Mouse (Mus musculus): Measurements from ENCODE around the gene Cux1. TPM values are rescaled to one million over a fixed set of nuclear protein-coding genes. Genes with fewer than 3 reads are reported as not detected.
"Not testable (repeated sequence)": the region's sequence is repeated elsewhere in the genome, so short reads cannot be mapped to it uniquely, and the experiment has no call there.

The Cux1 gene
- polyA plus RNA-seq, 1 experiment from 2014 or later, result 121 TPM

DNA sequence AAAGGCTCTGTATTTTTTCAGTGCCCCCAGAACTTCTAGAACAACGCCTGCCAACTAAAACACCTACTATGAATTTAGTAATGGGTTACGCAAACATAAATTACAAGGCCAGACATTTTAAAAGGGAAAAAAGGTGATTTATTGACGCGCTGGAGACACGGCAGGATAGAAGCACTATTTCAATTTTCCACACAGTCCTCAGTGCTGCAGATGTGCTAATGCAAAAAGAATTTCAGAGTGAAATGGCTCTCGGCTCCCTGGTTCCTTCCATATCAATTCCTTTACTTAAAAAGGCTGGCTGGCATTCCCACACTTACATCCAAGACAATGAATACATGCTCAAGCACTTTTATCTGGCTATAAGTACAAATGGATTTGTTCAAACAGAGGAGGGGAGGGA is 94.4 kb downstream of the Cux1 start:
- Histone ChIP-seq H3K27me3 (replicated peaks) (no peaks in the 10 kb centered on the region), H3K36me3 (replicated peaks) (no peaks in the 10 kb centered on the region), H3K4me3 (no peak overlapping the region), H3K4me1 (peaks cover 24% of the 10 kb centered on the region), H3K4me2 (no peak overlapping the region), H3K9me3 (no peaks in the 10 kb centered on the region), H3K27ac (no peak overlapping the region), H3K9ac (no peak overlapping the region)
- ATAC-seq (replicated peaks), result no peak
- 66% methylated on average over 6 of the region's 6 CpGs for WGBS

DNA sequence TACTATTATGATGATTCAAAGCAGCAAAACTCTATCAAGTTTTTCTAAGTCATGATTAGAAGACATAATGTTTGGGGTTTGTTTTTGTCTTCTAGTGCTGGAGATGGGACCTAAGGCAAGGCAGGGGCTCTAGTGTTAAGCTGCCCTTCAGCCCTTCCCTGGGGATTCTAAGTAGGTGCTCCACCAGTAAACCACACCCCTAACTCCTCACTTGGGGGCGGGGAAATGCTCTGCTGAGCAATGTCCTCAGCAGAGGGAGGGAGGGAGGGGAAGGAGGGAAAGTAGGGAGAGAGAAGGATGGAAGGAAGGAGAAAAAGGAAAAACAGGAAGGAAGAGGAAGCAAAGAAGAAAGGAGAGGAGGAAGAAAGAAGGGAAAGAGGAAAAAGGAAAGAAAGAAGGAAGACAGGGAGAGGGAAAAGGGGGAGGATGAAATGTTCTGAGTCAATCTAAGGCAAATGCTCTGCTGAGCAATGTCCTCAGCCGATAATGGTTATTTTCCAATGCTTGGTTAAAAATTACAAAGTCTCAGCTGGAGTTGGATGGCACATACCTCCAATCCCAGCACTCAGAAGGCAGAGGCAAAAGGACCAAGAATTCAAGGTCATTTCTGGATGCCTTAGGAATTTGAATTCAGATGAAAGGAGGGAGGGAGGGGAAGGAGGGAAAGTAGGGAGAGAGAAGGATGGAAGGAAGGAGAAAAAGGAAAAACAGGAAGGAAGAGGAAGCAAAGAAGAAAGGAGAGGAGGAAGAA is 96.1 kb downstream of the Cux1 start:
- not testable (repeated sequence) for H3K9ac ChIP-seq; H3K9me3 ChIP-seq; H3K4me2 ChIP-seq; H3K27ac ChIP-seq; ATAC-seq (replicated peaks); H3K36me3 ChIP-seq (replicated peaks); H3K27me3 ChIP-seq (replicated peaks); H3K4me3 ChIP-seq
- peaks cover 35% of the 10 kb centered on the region for H3K4me1 ChIP-seq
- 63% methylated on average over 2 of the region's 2 CpGs for WGBS

DNA sequence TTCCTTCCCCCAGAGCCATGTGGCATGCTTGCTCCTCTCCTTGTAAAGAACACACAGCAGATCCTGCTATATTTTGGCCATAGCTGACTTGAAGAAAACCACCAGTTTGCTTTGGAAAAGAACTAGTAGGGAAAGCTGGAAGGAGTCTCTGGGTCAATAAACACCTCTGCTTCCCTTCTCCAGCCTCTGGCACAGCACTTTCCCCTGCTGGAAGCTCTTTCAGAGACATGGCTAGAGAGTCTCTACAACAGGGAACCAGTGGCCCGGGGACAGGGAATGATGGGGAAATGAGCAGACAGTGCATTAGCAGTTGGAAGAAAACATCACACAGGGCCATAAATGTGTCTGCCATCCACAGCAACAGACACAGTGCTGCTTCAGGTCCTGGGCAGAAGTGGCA is 98.0 kb downstream of the Cux1 start:
- no peaks in the 10 kb centered on the region for H3K36me3 ChIP-seq (replicated peaks)
- no peaks in the 10 kb centered on the region for H3K9me3 ChIP-seq
- ATAC-seq (replicated peaks), result no peak
- H3K27me3 ChIP-seq (replicated peaks), result no peaks in the 10 kb centered on the region
- no peak overlapping the region for H3K27ac ChIP-seq
- H3K4me1 ChIP-seq, result peaks cover 46% of the 10 kb centered on the region
- H3K4me2 ChIP-seq, result no peak overlapping the region
- 84% methylated on average over 1 of the region's 1 CpGs for WGBS
- no peak overlapping the region for H3K4me3 ChIP-seq
- no peak overlapping the region for H3K9ac ChIP-seq

DNA sequence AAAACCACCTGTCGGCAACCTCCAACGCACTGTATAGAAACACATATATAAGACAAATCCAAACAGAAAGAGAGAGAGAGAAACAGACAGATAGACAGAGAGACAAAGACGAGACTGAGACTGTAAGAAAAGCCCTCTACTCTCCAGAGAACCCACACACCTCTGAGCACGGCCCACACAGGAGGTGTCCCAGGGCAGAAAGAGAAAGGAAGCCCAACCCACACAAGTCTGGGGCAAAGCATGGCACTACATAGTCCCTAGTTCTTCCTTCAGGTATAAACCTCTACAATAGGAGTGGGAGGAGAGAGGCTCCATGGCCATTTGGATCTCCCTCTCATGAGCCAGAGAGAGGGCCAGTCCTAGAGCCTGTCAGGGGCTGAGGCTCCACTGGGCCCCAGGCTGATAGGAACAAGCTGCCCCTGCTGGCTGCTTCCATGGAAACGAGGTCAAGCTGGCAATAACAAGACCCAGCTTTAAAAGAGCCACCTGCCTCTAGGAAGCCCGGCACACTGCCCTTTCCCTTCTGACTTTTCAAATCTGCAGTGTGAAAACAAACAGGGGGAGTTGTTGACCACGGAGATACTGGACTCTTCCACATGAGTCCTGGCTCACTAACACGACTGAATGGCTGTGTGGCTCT is 99.8 kb downstream of the Cux1 start:
- H3K9me3 ChIP-seq, result no peaks in the 10 kb centered on the region
- 28% methylated on average over 7 of the region's 8 CpGs for WGBS
- H3K4me2 ChIP-seq, result no peak overlapping the region
- H3K4me3 ChIP-seq, result no peak overlapping the region
- peaks cover 43% of the 10 kb centered on the region for H3K4me1 ChIP-seq
- H3K27ac ChIP-seq, result no peak overlapping the region
- H3K9ac ChIP-seq, result no peak overlapping the region
- H3K27me3 ChIP-seq (replicated peaks), result no peaks in the 10 kb centered on the region
- ATAC-seq (replicated peaks), result 0 out of 2 replicates have a peak, but pooled peaks have one; percentile 30
- no peaks in the 10 kb centered on the region for H3K36me3 ChIP-seq (replicated peaks)

DNA sequence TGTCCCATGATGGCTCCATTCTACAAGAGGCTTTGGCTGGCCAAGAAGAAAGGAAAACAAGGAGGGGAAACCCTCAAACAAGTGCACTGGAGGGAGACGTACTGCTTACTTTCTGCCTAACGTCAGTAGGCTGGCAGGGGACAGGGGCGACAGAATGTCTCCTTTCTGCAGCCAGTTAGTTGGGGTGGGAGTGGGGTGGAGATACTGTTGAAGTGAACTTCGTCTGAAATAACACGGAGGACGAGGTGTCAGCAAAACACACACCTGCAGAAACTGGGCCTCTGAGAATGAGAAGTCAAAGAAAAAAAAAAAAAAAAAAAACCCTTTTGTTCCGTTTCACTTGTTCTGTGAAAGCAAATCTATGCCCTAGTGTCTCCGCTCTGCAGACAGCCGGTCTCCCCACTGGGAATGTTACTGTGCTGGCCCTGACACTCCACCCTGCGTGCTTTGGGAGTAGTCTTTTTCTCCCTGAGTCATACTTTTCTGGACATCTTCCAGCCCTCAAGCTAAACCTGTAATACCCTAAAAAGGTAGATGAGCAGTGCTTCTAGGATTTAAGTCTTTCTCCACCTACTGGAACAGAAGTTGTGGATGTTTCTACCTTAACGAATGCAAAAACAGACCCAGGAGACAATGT is 101.4 kb downstream of the Cux1 start:
- 41% methylated on average over 11 of the region's 11 CpGs for WGBS
- no peaks in the 10 kb centered on the region for H3K9me3 ChIP-seq
- no peak for ATAC-seq (replicated peaks)
- H3K27ac ChIP-seq, result no peak overlapping the region
- H3K4me1 ChIP-seq, result peaks cover 40% of the 10 kb centered on the region
- H3K27me3 ChIP-seq (replicated peaks), result no peaks in the 10 kb centered on the region
- no peak overlapping the region for H3K4me2 ChIP-seq
- no peak overlapping the region for H3K9ac ChIP-seq
- H3K36me3 ChIP-seq (replicated peaks), result no peaks in the 10 kb centered on the region
- no peak overlapping the region for H3K4me3 ChIP-seq

DNA sequence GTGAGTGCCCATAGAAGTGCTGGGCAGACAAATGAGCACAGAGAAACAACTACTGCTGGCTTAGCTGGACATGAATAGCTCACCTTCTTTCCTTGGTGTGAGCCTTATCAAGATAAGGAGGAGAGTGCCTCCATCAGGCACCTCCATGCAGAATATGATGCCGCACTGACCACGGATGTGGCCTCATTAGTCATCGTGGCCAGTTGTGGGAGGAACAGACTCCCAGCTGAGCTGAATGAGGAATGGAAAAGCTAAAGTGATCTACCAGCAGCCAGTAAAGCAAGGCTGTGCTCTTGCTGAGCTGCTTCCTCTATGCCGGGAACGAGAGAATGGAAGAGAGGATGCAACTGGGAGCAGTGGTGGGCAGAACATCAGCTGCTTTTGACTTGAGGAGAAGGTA is 101.9 kb downstream of the Cux1 start:
- H3K27ac ChIP-seq, result no peak overlapping the region

DNA sequence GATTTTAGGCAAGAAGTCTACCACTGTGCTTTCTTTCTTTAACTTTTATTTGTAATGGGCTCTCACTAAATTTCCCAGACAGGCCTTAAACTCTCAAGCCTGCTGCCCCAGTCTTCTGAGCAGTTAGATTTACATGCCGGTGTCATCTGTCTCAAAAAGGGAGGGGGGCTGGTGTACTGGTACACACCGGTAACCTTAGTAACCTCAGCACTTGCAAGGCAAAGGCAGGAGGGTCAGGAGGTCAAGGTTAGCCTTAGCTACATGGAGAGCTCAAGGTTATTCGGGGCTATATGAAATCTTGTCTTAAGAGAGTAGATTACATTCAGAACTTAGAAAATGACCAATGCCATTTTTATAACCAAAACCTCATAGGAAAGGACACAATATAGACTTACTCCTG is 102.4 kb downstream of the Cux1 start:
- Histone ChIP-seq H3K27me3 (replicated peaks) (no peaks in the 10 kb centered on the region), H3K4me2 (no peak overlapping the region), H3K36me3 (replicated peaks) (no peaks in the 10 kb centered on the region), H3K4me1 (peaks cover 40% of the 10 kb centered on the region), H3K9ac (no peak overlapping the region), H3K4me3 (no peak overlapping the region), H3K9me3 (no peaks in the 10 kb centered on the region), H3K27ac (no peak overlapping the region)
- 68% methylated on average over 3 of the region's 3 CpGs for WGBS
- ATAC-seq (replicated peaks), result no peak

More for the DNA sequence above, 101.9 kb downstream of the Cux1 start:
- Histone ChIP-seq H3K4me3 (no peak overlapping the region), H3K9me3 (no peaks in the 10 kb centered on the region), H3K27me3 (replicated peaks) (no peaks in the 10 kb centered on the region), H3K4me1 (peaks cover 40% of the 10 kb centered on the region), H3K9ac (no peak overlapping the region), H3K36me3 (replicated peaks) (no peaks in the 10 kb centered on the region), H3K4me2 (no peak overlapping the region)
- no peak for ATAC-seq (replicated peaks)
- 72% methylated on average over 5 of the region's 5 CpGs for WGBS

DNA sequence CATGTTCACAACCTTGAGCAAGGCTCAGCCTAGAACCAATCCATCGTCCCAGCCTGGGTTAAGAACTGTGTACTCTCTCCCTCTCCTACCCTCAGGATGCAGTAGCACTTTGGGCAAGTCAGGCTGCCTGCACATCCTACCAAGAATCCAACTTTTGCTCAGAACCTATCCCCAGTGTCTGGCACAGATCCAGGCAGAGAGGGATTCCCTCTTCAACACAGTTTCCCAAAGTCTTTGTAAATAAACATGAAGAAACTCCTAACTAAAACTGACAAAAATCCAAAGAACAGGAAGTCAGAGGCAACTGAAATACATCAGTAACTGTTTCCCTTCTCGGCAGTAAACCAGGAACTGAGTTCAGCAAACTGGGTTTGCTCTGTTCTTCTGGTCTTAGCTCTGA is 103.2 kb downstream of the Cux1 start:
- peaks cover 36% of the 10 kb centered on the region for H3K4me1 ChIP-seq
- H3K36me3 ChIP-seq (replicated peaks), result no peaks in the 10 kb centered on the region
- no peaks in the 10 kb centered on the region for H3K9me3 ChIP-seq
- 83% methylated on average over 2 of the region's 2 CpGs for WGBS
- no peak overlapping the region for H3K4me3 ChIP-seq
- no peak overlapping the region for H3K4me2 ChIP-seq
- H3K9ac ChIP-seq, result no peak overlapping the region
- ATAC-seq (replicated peaks), result no peak
- H3K27me3 ChIP-seq (replicated peaks), result no peaks in the 10 kb centered on the region
- no peak overlapping the region for H3K27ac ChIP-seq

DNA sequence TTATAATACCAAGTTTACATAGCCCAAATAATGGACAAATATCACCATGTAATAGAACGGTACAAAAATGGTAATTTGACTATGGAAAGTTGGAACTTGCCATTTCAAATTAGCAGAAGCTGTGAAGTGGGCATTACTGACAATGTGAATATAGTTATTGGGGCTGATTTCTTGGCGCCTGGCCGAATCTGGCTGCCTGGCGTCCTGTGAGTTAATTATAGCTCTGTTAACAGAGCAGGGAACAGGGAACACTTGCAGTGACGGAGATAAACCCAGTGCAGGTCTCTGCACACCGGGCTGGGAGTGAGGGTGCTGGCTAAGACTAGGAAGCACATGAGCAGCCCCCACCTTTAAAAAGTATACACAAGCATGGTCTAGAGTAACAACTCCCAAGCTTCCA is 104.7 kb downstream of the Cux1 start:
- peaks cover 24% of the 10 kb centered on the region for H3K4me1 ChIP-seq
- no peaks in the 10 kb centered on the region for H3K9me3 ChIP-seq
- H3K4me2 ChIP-seq, result no peak overlapping the region
- ATAC-seq (replicated peaks), result no peak
- H3K9ac ChIP-seq, result no peak overlapping the region
- no peaks in the 10 kb centered on the region for H3K27me3 ChIP-seq (replicated peaks)
- no peak overlapping the region for H3K27ac ChIP-seq
- no peak overlapping the region for H3K4me3 ChIP-seq
- WGBS, result 49% methylated on average over 6 of the region's 6 CpGs
- no peaks in the 10 kb centered on the region for H3K36me3 ChIP-seq (replicated peaks)

DNA sequence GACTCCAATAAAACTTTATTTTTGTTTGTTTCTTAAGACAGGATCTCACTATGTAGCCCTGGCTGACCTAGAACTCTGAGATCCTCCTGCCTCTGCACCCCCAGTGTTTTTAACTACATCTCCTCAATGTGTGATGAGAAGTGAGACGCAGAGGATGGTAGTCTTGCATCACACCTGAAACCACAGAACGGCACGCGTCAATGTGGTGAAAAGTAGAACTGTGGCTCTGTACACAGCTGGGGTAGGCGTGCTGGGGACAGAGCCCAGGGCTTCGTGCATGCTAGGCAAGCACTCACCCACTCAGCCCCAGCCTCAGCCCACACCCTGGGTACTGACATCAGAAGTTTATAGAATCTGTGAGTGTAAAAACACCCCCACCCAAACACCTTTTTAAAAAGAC is 107.4 kb downstream of the Cux1 start:
- Histone ChIP-seq H3K27ac (no peak overlapping the region), H3K4me2 (no peak overlapping the region), H3K4me3 (no peak overlapping the region), H3K9ac (no peak overlapping the region), H3K36me3 (replicated peaks) (no peaks in the 10 kb centered on the region), H3K4me1 (peaks cover 5% of the 10 kb centered on the region; the same call in 1 of the 2 replicates), H3K9me3 (no peaks in the 10 kb centered on the region), H3K27me3 (replicated peaks) (no peaks in the 10 kb centered on the region)
- 96% methylated on average over 6 of the region's 6 CpGs for WGBS
- no peak for ATAC-seq (replicated peaks)

DNA sequence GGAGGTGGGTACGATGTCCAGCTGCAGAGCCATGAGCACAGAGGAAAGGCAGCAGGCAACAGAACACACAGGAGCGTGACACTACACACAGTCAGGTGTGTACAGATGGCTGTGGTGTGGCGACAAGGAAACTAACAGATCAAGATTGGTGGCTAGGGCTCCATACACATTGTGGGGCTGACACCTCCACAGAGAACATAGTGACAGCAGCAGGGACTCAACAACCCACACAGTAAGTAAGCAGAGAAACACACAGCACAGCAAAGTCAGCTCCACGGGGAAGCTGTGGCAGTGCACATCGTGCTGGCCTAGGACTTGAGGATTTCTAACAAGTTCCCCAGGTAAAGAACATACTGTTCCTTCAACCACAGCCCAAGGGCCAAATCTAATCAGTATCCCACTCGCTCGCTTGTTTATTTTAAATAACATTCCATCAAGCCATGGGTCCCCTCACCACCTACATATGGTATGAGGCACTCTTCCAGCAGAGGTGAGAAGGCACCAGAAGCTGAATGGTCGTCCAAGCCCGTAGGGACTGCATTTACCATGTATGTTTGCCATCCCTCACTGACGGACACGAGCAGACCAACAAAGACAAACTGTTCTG is 108.3 kb downstream of the Cux1 start:
- H3K27ac ChIP-seq, result no peak overlapping the region
- WGBS, result 91% methylated on average over 11 of the region's 11 CpGs
- ATAC-seq (replicated peaks), result no peak

DNA sequence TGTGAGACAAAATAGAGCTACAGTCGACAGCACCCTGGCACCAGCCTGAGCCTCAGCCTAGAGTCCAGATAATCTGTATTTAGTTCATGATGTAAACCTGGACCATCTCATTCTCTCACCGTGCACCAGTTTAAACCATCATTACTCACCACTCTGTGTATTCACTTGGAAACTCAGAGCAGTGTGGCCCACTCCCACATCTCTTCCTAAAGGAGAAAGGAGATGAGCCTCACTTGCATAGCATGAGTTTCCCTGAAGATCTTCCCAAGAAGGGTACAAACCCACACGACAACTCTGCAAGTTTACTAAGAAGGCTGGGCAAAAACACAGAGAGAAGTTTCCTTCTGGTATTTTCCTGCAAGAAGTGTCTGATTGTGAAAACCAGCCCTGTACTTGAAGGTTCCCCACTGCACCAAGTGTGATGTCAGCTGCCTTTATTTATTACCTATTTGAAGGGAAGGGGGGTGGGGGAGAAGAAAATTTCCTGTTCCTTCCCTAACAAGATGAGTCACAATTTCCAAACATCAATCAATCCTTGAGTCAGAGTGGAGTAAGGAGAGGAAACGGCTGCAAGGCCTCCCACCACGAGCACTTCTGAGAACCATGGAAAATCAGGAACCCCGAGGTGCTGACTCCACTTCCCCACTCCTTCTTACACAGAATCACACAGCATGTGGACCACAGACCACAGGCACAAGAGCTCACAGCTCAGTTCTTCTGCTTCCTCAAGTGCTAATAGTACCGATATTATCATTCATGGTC is 109.0 kb downstream of the Cux1 start:
- WGBS, result 83% methylated on average over 7 of the region's 7 CpGs
- Histone ChIP-seq H3K4me3 (no peak overlapping the region), H3K4me2 (no peak overlapping the region), H3K36me3 (replicated peaks) (no peaks in the 10 kb centered on the region), H3K27me3 (replicated peaks) (no peaks in the 10 kb centered on the region), H3K9me3 (no peaks in the 10 kb centered on the region), H3K27ac (no peak overlapping the region), H3K4me1 (peaks cover 5% of the 10 kb centered on the region; the same call in 1 of the 2 replicates), H3K9ac (no peak overlapping the region)
- ATAC-seq (replicated peaks), result no peak

More for the DNA sequence above, 108.3 kb downstream of the Cux1 start:
- no peaks in the 10 kb centered on the region for H3K9me3 ChIP-seq
- no peak overlapping the region for H3K9ac ChIP-seq
- H3K4me2 ChIP-seq, result no peak overlapping the region
- no peaks in the 10 kb centered on the region for H3K36me3 ChIP-seq (replicated peaks)
- peaks cover 5% of the 10 kb centered on the region; the same call in 1 of the 2 replicates for H3K4me1 ChIP-seq
- no peaks in the 10 kb centered on the region for H3K27me3 ChIP-seq (replicated peaks)
- H3K4me3 ChIP-seq, result no peak overlapping the region

Data from midbrain, embryonic 15.5 days (tissue).